12 mouse cellular contexts compared by ENCODE assay signal in the genomic region with DNA sequence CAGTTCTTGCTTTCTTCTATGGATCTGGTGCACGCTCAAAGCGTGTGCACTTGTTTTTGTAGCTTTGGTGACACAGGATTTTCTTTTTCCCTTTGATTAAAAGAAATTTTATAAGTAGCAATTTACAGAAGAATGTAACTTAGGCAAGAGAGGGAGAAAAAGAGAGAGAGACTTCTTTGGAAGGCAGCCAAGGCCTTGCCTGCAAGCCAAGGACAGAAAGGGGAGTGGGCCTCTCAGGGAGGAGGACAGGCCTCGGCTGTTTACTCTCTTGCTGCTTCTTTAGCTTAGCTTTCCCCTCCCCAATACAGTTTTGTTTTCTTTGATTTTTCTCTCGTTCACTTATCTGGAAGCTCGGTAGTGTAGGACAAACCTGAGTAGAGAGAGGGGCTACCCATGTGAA. TPM values are rescaled to one million over a fixed set of nuclear protein-coding genes. Genes with fewer than 3 reads are reported as not detected.
DNase-seq lines count a peak whose midpoint lies in the region; ATAC-seq and TF ChIP-seq lines count a peak whose summit lies in the region.
"Had no signal": no experiment of that assay in that cellular context is flagged by ENCODE, and none has a peak within 500 bp of the region (broad histone marks: within the 10 kb centered on the region; RNA-seq: fewer than 3 reads in every experiment).

No protein-coding gene starts in this region.

- H3K4me2 ChIP-seq in hindbrain, embryonic 13.5 days, result no peak overlapping the region
- H3K4me2 ChIP-seq in hindbrain, postnatal 0 days (ENCODE audit: low read depth, low read length), result no peak overlapping the region
- H3K4me2 ChIP-seq in midbrain, embryonic 14.5 days (ENCODE audit: low read length), result no peak overlapping the region
- no peak overlapping the region for H3K4me2 ChIP-seq in midbrain, postnatal 0 days (ENCODE audit: low read depth, low read length, poor library complexity, severe bottlenecking)
- no peak overlapping the region for H3K4me2 ChIP-seq in embryonic facial prominence, embryonic 14.5 days (ENCODE audit: low read depth, low read length)
- H3K4me2 ChIP-seq in midbrain, embryonic 16.5 days (ENCODE audit: low read length), result no peak overlapping the region
- H3K4me2 ChIP-seq: hindbrain, embryonic 15.5 days had no signal

- TF ChIP-seq CTCF in hindbrain, postnatal 0 days (IDR thresholded peaks at IDR 0.05; ENCODE audit: low read depth), result no peak
- no peak for TF ChIP-seq CTCF in midbrain, postnatal 0 days (IDR thresholded peaks at IDR 0.05)
- TF ChIP-seq CTCF in testis, adult 2 months (IDR thresholded peaks at IDR 0.05; ENCODE audit: control insufficient read depth, insufficient read depth, insufficient replicate concordance, low read depth, low read length), result no peak

- no peak for DNase-seq in hindbrain, postnatal 0 days (ENCODE audit: low spot score)
- peak; percentile 18 for DNase-seq in midbrain, embryonic 14.5 days
- no peak for DNase-seq in midbrain, postnatal 0 days (ENCODE audit: low spot score)
- DNase-seq in embryonic facial prominence, embryonic 14.5 days (ENCODE audit: low spot score), result peak; percentile 83
- DNase-seq in frontal cortex, adult 2 months (ENCODE audit: extremely low spot score in 1 of 2, low spot score in 1 of 2), result no peak
- DNase-seq: cerebellum, adult 18-20 months; thymus, postnatal 36 days had no signal

- 82% methylated on average over 5 of the region's 5 CpGs for WGBS in hindbrain, embryonic 13.5 days
- WGBS in hindbrain, postnatal 0 days, result 54% methylated on average over 5 of the region's 5 CpGs
- 77% methylated on average over 5 of the region's 5 CpGs for WGBS in midbrain, embryonic 14.5 days
- WGBS in midbrain, postnatal 0 days, result 68% methylated on average over 5 of the region's 5 CpGs
- 43% methylated on average over 5 of the region's 5 CpGs for WGBS in embryonic facial prominence, embryonic 14.5 days
- 79% methylated on average over 5 of the region's 5 CpGs for WGBS in midbrain, embryonic 16.5 days

- TF ChIP-seq POLR2A in testis, adult 2 months (IDR thresholded peaks at IDR 0.05; ENCODE audit: control insufficient read depth, low read depth, low read length), result no peak

- peaks cover 11% of the 10 kb centered on the region for H3K4me1 ChIP-seq in hindbrain, embryonic 13.5 days (replicated peaks)
- peaks cover 3% of the 10 kb centered on the region; the same call in 1 of the 2 replicates for H3K4me1 ChIP-seq in hindbrain, postnatal 0 days (ENCODE audit: insufficient read depth, low read length)
- peaks cover 3% of the 10 kb centered on the region; the same call in 1 of the 2 replicates for H3K4me1 ChIP-seq in midbrain, embryonic 14.5 days (ENCODE audit: control insufficient read depth, insufficient read depth, low read length)
- H3K4me1 ChIP-seq in midbrain, postnatal 0 days (ENCODE audit: insufficient read depth, low read length), result no peaks in the 10 kb centered on the region
- H3K4me1 ChIP-seq in embryonic facial prominence, embryonic 14.5 days (ENCODE audit: control insufficient read depth, insufficient read depth, low read length), result peaks cover 25% of the 10 kb centered on the region
- H3K4me1 ChIP-seq in testis, adult 2 months (ENCODE audit: control insufficient read depth, insufficient read depth, low read length), result peaks cover 2% of the 10 kb centered on the region; the same call in 1 of the 2 replicates
- H3K4me1 ChIP-seq in midbrain, embryonic 16.5 days (ENCODE audit: control insufficient read depth, insufficient read depth, low read length), result peaks cover 11% of the 10 kb centered on the region

- H3K9me3 ChIP-seq in hindbrain, embryonic 13.5 days, result no peaks in the 10 kb centered on the region
- H3K9me3 ChIP-seq in hindbrain, postnatal 0 days (ENCODE audit: low read length), result no peaks in the 10 kb centered on the region
- H3K9me3 ChIP-seq in midbrain, embryonic 14.5 days (ENCODE audit: control insufficient read depth, low read length), result no peaks in the 10 kb centered on the region
- H3K9me3 ChIP-seq in midbrain, postnatal 0 days (ENCODE audit: low read length), result no peaks in the 10 kb centered on the region
- H3K9me3 ChIP-seq in embryonic facial prominence, embryonic 14.5 days (ENCODE audit: control insufficient read depth, low read length), result no peaks in the 10 kb centered on the region
- H3K9me3 ChIP-seq in midbrain, embryonic 16.5 days (replicated peaks; ENCODE audit: control insufficient read depth, low read length, poor library complexity, severe bottlenecking), result no peaks in the 10 kb centered on the region
- H3K9me3 ChIP-seq: hindbrain, embryonic 15.5 days had no signal

- H3K27ac ChIP-seq in hindbrain, embryonic 13.5 days, result 0 out of 2 replicates have a peak overlapping the region, but pooled peaks have one; percentile 32
- H3K27ac ChIP-seq in hindbrain, postnatal 0 days, result no peak overlapping the region
- H3K27ac ChIP-seq in midbrain, embryonic 14.5 days (replicated peaks; ENCODE audit: low read depth, low read length), result no peak overlapping the region; the same call in 1 of the 2 replicates
- no peak overlapping the region for H3K27ac ChIP-seq in midbrain, postnatal 0 days (ENCODE audit: low read depth, low read length)
- peak overlapping the region; percentile 98 for H3K27ac ChIP-seq in embryonic facial prominence, embryonic 14.5 days (replicated peaks; ENCODE audit: low read depth, low read length)
- peak overlapping the region; percentile 49 for H3K27ac ChIP-seq in testis, adult 2 months (ENCODE audit: control insufficient read depth, insufficient read depth, low read depth, low read length)
- H3K27ac ChIP-seq in midbrain, embryonic 16.5 days (ENCODE audit: low read length), result no peak overlapping the region
- H3K27ac ChIP-seq: hindbrain, embryonic 15.5 days had no signal

- H3K36me3 ChIP-seq in hindbrain, embryonic 13.5 days, result no peaks in the 10 kb centered on the region
- no peaks in the 10 kb centered on the region for H3K36me3 ChIP-seq in hindbrain, postnatal 0 days (ENCODE audit: insufficient read depth, low read length)
- H3K36me3 ChIP-seq in midbrain, embryonic 14.5 days (ENCODE audit: control insufficient read depth, insufficient read depth, low read length), result no peaks in the 10 kb centered on the region
- no peaks in the 10 kb centered on the region for H3K36me3 ChIP-seq in midbrain, postnatal 0 days (ENCODE audit: insufficient read depth, low read length)
- H3K36me3 ChIP-seq in embryonic facial prominence, embryonic 14.5 days (ENCODE audit: control insufficient read depth, insufficient read depth, low read length), result no peaks in the 10 kb centered on the region
- H3K36me3 ChIP-seq in testis, adult 2 months (ENCODE audit: control insufficient read depth, insufficient read depth, low read length), result no peaks in the 10 kb centered on the region
- H3K36me3 ChIP-seq in midbrain, embryonic 16.5 days (ENCODE audit: control insufficient read depth, insufficient read depth, low read length), result no peaks in the 10 kb centered on the region
- H3K36me3 ChIP-seq: hindbrain, embryonic 15.5 days had no signal

- no peak overlapping the region for H3K4me3 ChIP-seq in hindbrain, embryonic 13.5 days
- H3K4me3 ChIP-seq in hindbrain, postnatal 0 days (ENCODE audit: low read length), result no peak overlapping the region
- H3K4me3 ChIP-seq in midbrain, embryonic 14.5 days (replicated peaks; ENCODE audit: low read depth, low read length), result no peak overlapping the region
- H3K4me3 ChIP-seq in midbrain, postnatal 0 days (ENCODE audit: low read depth, low read length), result no peak overlapping the region
- H3K4me3 ChIP-seq in embryonic facial prominence, embryonic 14.5 days (ENCODE audit: low read depth, low read length), result no peak overlapping the region
- no peak overlapping the region for H3K4me3 ChIP-seq in testis, adult 2 months (ENCODE audit: control insufficient read depth, low read depth, low read length)
- no peak overlapping the region for H3K4me3 ChIP-seq in midbrain, embryonic 16.5 days (ENCODE audit: low read depth, low read length)
- H3K4me3 ChIP-seq: hindbrain, embryonic 15.5 days had no signal

- H3K9ac ChIP-seq in hindbrain, embryonic 13.5 days, result no peak overlapping the region
- H3K9ac ChIP-seq in hindbrain, postnatal 0 days (replicated peaks; ENCODE audit: low read length), result no peak overlapping the region
- H3K9ac ChIP-seq in midbrain, embryonic 14.5 days (replicated peaks; ENCODE audit: low read length), result no peak overlapping the region
- no peak overlapping the region for H3K9ac ChIP-seq in midbrain, postnatal 0 days (replicated peaks; ENCODE audit: low read length, poor library complexity, severe bottlenecking)
- H3K9ac ChIP-seq in embryonic facial prominence, embryonic 14.5 days (ENCODE audit: low read depth, low read length), result no peak overlapping the region
- no peak overlapping the region for H3K9ac ChIP-seq in midbrain, embryonic 16.5 days (ENCODE audit: low read depth, low read length)
- H3K9ac ChIP-seq: hindbrain, embryonic 15.5 days had no signal

- no peak for ATAC-seq in hindbrain, embryonic 13.5 days (ENCODE audit: low FRiP score)
- ATAC-seq in hindbrain, postnatal 0 days, result no peak
- ATAC-seq in midbrain, embryonic 14.5 days (ENCODE audit: low FRiP score, low TSS enrichment), result no peak
- ATAC-seq in midbrain, postnatal 0 days (ENCODE audit: low FRiP score), result no peak
- no peak for ATAC-seq in embryonic facial prominence, embryonic 14.5 days (ENCODE audit: low read depth)
- ATAC-seq in midbrain, embryonic 16.5 days, result no peak
- ATAC-seq: activated CD4-positive, CD25-positive, alpha-beta regulatory T cell, adult 4 months had no signal

- H3K27me3 ChIP-seq in hindbrain, embryonic 13.5 days, result no peaks in the 10 kb centered on the region; the same call in 1 of the 2 replicates
- H3K27me3 ChIP-seq in hindbrain, postnatal 0 days (ENCODE audit: insufficient read depth, low read length), result no peaks in the 10 kb centered on the region
- H3K27me3 ChIP-seq in midbrain, embryonic 14.5 days (ENCODE audit: control insufficient read depth, insufficient read depth, low read length), result no peaks in the 10 kb centered on the region
- H3K27me3 ChIP-seq in midbrain, postnatal 0 days (ENCODE audit: insufficient read depth, low read length), result no peaks in the 10 kb centered on the region
- no peaks in the 10 kb centered on the region for H3K27me3 ChIP-seq in embryonic facial prominence, embryonic 14.5 days (replicated peaks; ENCODE audit: control insufficient read depth, insufficient read depth, low read length)
- no peaks in the 10 kb centered on the region for H3K27me3 ChIP-seq in testis, adult 2 months (ENCODE audit: control insufficient read depth, insufficient read depth, low read length)
- H3K27me3 ChIP-seq in midbrain, embryonic 16.5 days (ENCODE audit: control insufficient read depth, insufficient read depth, low read depth, low read length), result no peaks in the 10 kb centered on the region
- H3K27me3 ChIP-seq: hindbrain, embryonic 15.5 days had no signal

RNA-seq across cellular contexts. Expression of gene Stk11ip, which starts 1.8 kb away (rescaled TPM):
- polyA plus RNA-seq in hindbrain, embryonic 13.5 days (2015; fragmentation: Nextera tagmentation; extraction: Ambion mirVana), result 18.6 and 20.7 TPM in 2 replicates
- 27.9 and 46.9 TPM in 2 replicates for total RNA-seq in hindbrain, postnatal 0 days (2014; rRNA removed)
- 13.5 and 14.0 TPM in 2 replicates for polyA plus RNA-seq in hindbrain, postnatal 0 days (2015; fragmentation: Nextera tagmentation; extraction: Ambion mirVana)
- 15.7 and 21.0 TPM in 2 replicates for polyA plus RNA-seq in midbrain, embryonic 14.5 days (2014; fragmentation: Nextera tagmentation; extraction: Ambion mirVana)
- 28.8 and 32.7 TPM in 2 replicates for total RNA-seq in midbrain, postnatal 0 days (2014; rRNA removed)
- polyA plus RNA-seq in midbrain, postnatal 0 days (2015; fragmentation: Nextera tagmentation; extraction: Ambion mirVana), result 15.6 and 16.9 TPM in 2 replicates
- polyA plus RNA-seq in embryonic facial prominence, embryonic 14.5 days (2014; fragmentation: Nextera tagmentation; extraction: Ambion mirVana), result 13.1 and 15.3 TPM in 2 replicates
- polyA plus RNA-seq in testis, adult 2 months (2012; rRNA removed), result 22.4 and 24.2 TPM in 2 replicates
- 33.8 and 36.3 TPM in 2 replicates for polyA plus RNA-seq in frontal cortex, adult 2 months (2012; rRNA removed)
- polyA plus RNA-seq in midbrain, embryonic 16.5 days (2015; fragmentation: Nextera tagmentation; extraction: Ambion mirVana), result 23.2 and 25.9 TPM in 2 replicates

RNA-seq across cellular contexts. Expression of gene Inha, which starts 12.7 kb away (rescaled TPM):
- polyA plus RNA-seq in hindbrain, embryonic 13.5 days (2015; fragmentation: Nextera tagmentation; extraction: Ambion mirVana), result 11.5 and 11.7 TPM in 2 replicates
- total RNA-seq in hindbrain, postnatal 0 days (2014; rRNA removed), result 28.9 and 31.8 TPM in 2 replicates
- polyA plus RNA-seq in hindbrain, postnatal 0 days (2015; fragmentation: Nextera tagmentation; extraction: Ambion mirVana), result 20.3 TPM in 2 replicates
- polyA plus RNA-seq in midbrain, embryonic 14.5 days (2014; fragmentation: Nextera tagmentation; extraction: Ambion mirVana), result 9.3 and 16.8 TPM in 2 replicates
- 30.9 and 33.3 TPM in 2 replicates for total RNA-seq in midbrain, postnatal 0 days (2014; rRNA removed)
- 22.5 and 23.2 TPM in 2 replicates for polyA plus RNA-seq in midbrain, postnatal 0 days (2015; fragmentation: Nextera tagmentation; extraction: Ambion mirVana)
- 5.9 and 9.7 TPM in 2 replicates for polyA plus RNA-seq in embryonic facial prominence, embryonic 14.5 days (2014; fragmentation: Nextera tagmentation; extraction: Ambion mirVana)
- polyA plus RNA-seq in testis, adult 2 months (2012; rRNA removed), result 160 and 210 TPM in 2 replicates
- polyA plus RNA-seq in frontal cortex, adult 2 months (2012; rRNA removed), result 80.9 and 92.8 TPM in 2 replicates
- 19.7 and 21.2 TPM in 2 replicates for polyA plus RNA-seq in midbrain, embryonic 16.5 days (2015; fragmentation: Nextera tagmentation; extraction: Ambion mirVana)
- polyA plus RNA-seq: activated CD4-positive, CD25-positive, alpha-beta regulatory T cell, adult 4 months had no signal

RNA-seq across cellular contexts. Expression of gene Obsl1, which starts 13.3 kb away (rescaled TPM):
- polyA plus RNA-seq in hindbrain, embryonic 13.5 days (2015; fragmentation: Nextera tagmentation; extraction: Ambion mirVana), result 21.0 and 22.8 TPM in 2 replicates
- total RNA-seq in hindbrain, postnatal 0 days (2014; rRNA removed), result 52.4 and 62.4 TPM in 2 replicates
- 22.7 and 23.9 TPM in 2 replicates for polyA plus RNA-seq in hindbrain, postnatal 0 days (2015; fragmentation: Nextera tagmentation; extraction: Ambion mirVana)
- polyA plus RNA-seq in midbrain, embryonic 14.5 days (2014; fragmentation: Nextera tagmentation; extraction: Ambion mirVana), result 22.0 and 24.1 TPM in 2 replicates
- total RNA-seq in midbrain, postnatal 0 days (2014; rRNA removed), result 40.7 and 45.9 TPM in 2 replicates
- polyA plus RNA-seq in midbrain, postnatal 0 days (2015; fragmentation: Nextera tagmentation; extraction: Ambion mirVana), result 24.2 TPM in 2 replicates
- 98.7 and 102 TPM in 2 replicates for polyA plus RNA-seq in embryonic facial prominence, embryonic 14.5 days (2014; fragmentation: Nextera tagmentation; extraction: Ambion mirVana)
- 46.0 and 47.0 TPM in 2 replicates for polyA plus RNA-seq in testis, adult 2 months (2012; rRNA removed)
- polyA plus RNA-seq in frontal cortex, adult 2 months (2012; rRNA removed), result 36.4 and 37.9 TPM in 2 replicates
- polyA plus RNA-seq in midbrain, embryonic 16.5 days (2015; fragmentation: Nextera tagmentation; extraction: Ambion mirVana), result 23.1 and 24.2 TPM in 2 replicates
- polyA plus RNA-seq: activated CD4-positive, CD25-positive, alpha-beta regulatory T cell, adult 4 months had no signal

RNA-seq across cellular contexts. Expression of gene Slc4a3, which starts 26.5 kb away (rescaled TPM):
- 50.4 and 50.9 TPM in 2 replicates for polyA plus RNA-seq in hindbrain, embryonic 13.5 days (2015; fragmentation: Nextera tagmentation; extraction: Ambion mirVana)
- 191 and 194 TPM in 2 replicates for total RNA-seq in hindbrain, postnatal 0 days (2014; rRNA removed)
- 90.0 and 96.4 TPM in 2 replicates for polyA plus RNA-seq in hindbrain, postnatal 0 days (2015; fragmentation: Nextera tagmentation; extraction: Ambion mirVana)
- polyA plus RNA-seq in midbrain, embryonic 14.5 days (2014; fragmentation: Nextera tagmentation; extraction: Ambion mirVana), result 31.5 and 41.0 TPM in 2 replicates
- total RNA-seq in midbrain, postnatal 0 days (2014; rRNA removed), result 172 and 179 TPM in 2 replicates
- 108 and 111 TPM in 2 replicates for polyA plus RNA-seq in midbrain, postnatal 0 days (2015; fragmentation: Nextera tagmentation; extraction: Ambion mirVana)
- 12.0 and 18.5 TPM in 2 replicates for polyA plus RNA-seq in embryonic facial prominence, embryonic 14.5 days (2014; fragmentation: Nextera tagmentation; extraction: Ambion mirVana)
- polyA plus RNA-seq in testis, adult 2 months (2012; rRNA removed), result 19.2 and 20.6 TPM in 2 replicates
- polyA plus RNA-seq in frontal cortex, adult 2 months (2012; rRNA removed), result 115 and 122 TPM in 2 replicates
- 78.6 and 83.0 TPM in 2 replicates for polyA plus RNA-seq in midbrain, embryonic 16.5 days (2015; fragmentation: Nextera tagmentation; extraction: Ambion mirVana)

RNA-seq across cellular contexts. Expression of gene Tmem198, which starts 40.2 kb away (rescaled TPM):
- 43.7 and 45.0 TPM in 2 replicates for polyA plus RNA-seq in hindbrain, embryonic 13.5 days (2015; fragmentation: Nextera tagmentation; extraction: Ambion mirVana)
- 52.7 and 69.3 TPM in 2 replicates for total RNA-seq in hindbrain, postnatal 0 days (2014; rRNA removed)
- 33.9 and 36.4 TPM in 2 replicates for polyA plus RNA-seq in hindbrain, postnatal 0 days (2015; fragmentation: Nextera tagmentation; extraction: Ambion mirVana)
- 42.9 and 55.9 TPM in 2 replicates for polyA plus RNA-seq in midbrain, embryonic 14.5 days (2014; fragmentation: Nextera tagmentation; extraction: Ambion mirVana)
- total RNA-seq in midbrain, postnatal 0 days (2014; rRNA removed), result 52.4 and 57.8 TPM in 2 replicates
- 49.4 and 50.4 TPM in 2 replicates for polyA plus RNA-seq in midbrain, postnatal 0 days (2015; fragmentation: Nextera tagmentation; extraction: Ambion mirVana)
- 1.3 and 1.6 TPM in 2 replicates for polyA plus RNA-seq in embryonic facial prominence, embryonic 14.5 days (2014; fragmentation: Nextera tagmentation; extraction: Ambion mirVana)
- polyA plus RNA-seq in testis, adult 2 months (2012; rRNA removed), result 7.2 and 8.9 TPM in 2 replicates
- 73.1 and 82.3 TPM in 2 replicates for polyA plus RNA-seq in frontal cortex, adult 2 months (2012; rRNA removed)
- polyA plus RNA-seq in midbrain, embryonic 16.5 days (2015; fragmentation: Nextera tagmentation; extraction: Ambion mirVana), result 52.0 and 56.7 TPM in 2 replicates

Comparison
In these comparisons a context has a peak if more than half of its experiments do, and no peak if none do; other contexts are left out.
1. H3K27ac ChIP-seq: peak in hindbrain, embryonic 13.5 days (single experiment), embryonic facial prominence, embryonic 14.5 days (single experiment) and testis, adult 2 months (single experiment); none in hindbrain, postnatal 0 days (single experiment), midbrain, embryonic 14.5 days (single experiment), midbrain, postnatal 0 days (single experiment) and midbrain, embryonic 16.5 days (single experiment).
2. DNase-seq: peak in midbrain, embryonic 14.5 days (single experiment) and embryonic facial prominence, embryonic 14.5 days (single experiment); none in hindbrain, postnatal 0 days (single experiment), midbrain, postnatal 0 days (single experiment) and frontal cortex, adult 2 months (0 of 2).